Mouse (Mus musculus): ENCODE data around the gene Gm10778. TPM values are rescaled to one million over a fixed set of nuclear protein-coding genes. Genes with fewer than 3 reads are reported as not detected.
"Not testable (repeated sequence)": the region's sequence is repeated elsewhere in the genome, so short reads cannot be mapped to it uniquely, and the experiment has no call there.

The Gm10778 gene
- polyA plus RNA-seq, 1 experiment from 2014 or later = 6.6 TPM

- no peak overlapping the region for H3K27ac ChIP-seq (replicated peaks)
- ATAC-seq (ENCODE audit: low read depth) = no peak
- peaks cover 19% of the 10 kb centered on the region for H3K4me1 ChIP-seq (replicated peaks)
- no peaks in the 10 kb centered on the region for H3K9me3 ChIP-seq
- peaks cover 9% of the 10 kb centered on the region; the same call in 1 of the 2 replicates for H3K27me3 ChIP-seq
- no peak overlapping the region for H3K4me3 ChIP-seq
- WGBS = 16% methylated on average over 8 of the region's 8 CpGs
- no peaks in the 10 kb centered on the region for H3K36me3 ChIP-seq
- no peak overlapping the region for H3K4me2 ChIP-seq
- H3K9ac ChIP-seq = no peak overlapping the region
Observed at GRCm38 (mm10) chr10:81636338-81636737, 12.5 kb upstream of the Gm10778 start.

GRCm38 (mm10) chr10:81638101-81638500 is 10.8 kb upstream of the Gm10778 start:
- Histone ChIP-seq H3K9ac (0 out of 2 replicates have a peak overlapping the region, but pooled peaks have one; percentile 12), H3K4me3 (no peak overlapping the region), H3K36me3 (no peaks in the 10 kb centered on the region), H3K9me3 (no peaks in the 10 kb centered on the region), H3K27me3 (no peaks in the 10 kb centered on the region; the same call in 1 of the 2 replicates), H3K4me1 (replicated peaks) (peaks cover 34% of the 10 kb centered on the region), H3K4me2 (no peak overlapping the region), H3K27ac (replicated peaks) (no peak overlapping the region)
- WGBS = 71% methylated on average over 6 of the region's 6 CpGs
- no peak for ATAC-seq (ENCODE audit: low read depth)

GRCm38 (mm10) chr10:81640825-81641224 is 8.0 kb upstream of the Gm10778 start:
- H3K9ac ChIP-seq; ATAC-seq (ENCODE audit: low read depth): not testable (repeated sequence)
- 41% methylated on average over 4 of the region's 4 CpGs for WGBS

DNA sequence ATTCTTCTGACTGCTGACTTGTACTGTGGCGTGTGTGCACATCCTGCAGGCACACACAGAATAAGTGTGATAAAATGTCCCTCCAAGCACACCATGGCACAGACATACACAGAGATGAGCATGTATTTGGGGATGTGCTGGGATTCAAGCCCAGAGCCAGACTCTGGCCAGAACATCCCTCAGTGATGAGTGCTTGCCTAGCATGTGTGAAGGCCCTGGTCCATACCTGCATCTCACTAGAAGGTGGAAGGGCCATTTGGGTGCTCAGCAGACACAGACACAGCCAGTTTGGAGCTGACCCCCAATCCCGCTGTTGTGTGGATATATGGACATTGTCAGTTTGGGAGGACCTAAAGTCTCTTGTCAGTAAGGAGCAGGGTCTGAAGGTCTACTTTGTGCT is 7.3 kb upstream of the Gm10778 start:
- H3K4me3 ChIP-seq = no peak overlapping the region
- no peak overlapping the region for H3K27ac ChIP-seq (replicated peaks)
- peak overlapping the region; percentile 92 for H3K4me2 ChIP-seq
- H3K4me1 ChIP-seq (replicated peaks) = peaks cover 33% of the 10 kb centered on the region
- WGBS = 87% methylated on average over 2 of the region's 2 CpGs
- no peaks in the 10 kb centered on the region for H3K36me3 ChIP-seq
- no peaks in the 10 kb centered on the region for H3K9me3 ChIP-seq
- H3K27me3 ChIP-seq = no peaks in the 10 kb centered on the region; the same call in 1 of the 2 replicates
- H3K9ac ChIP-seq = peak overlapping the region; percentile 96
- ATAC-seq (ENCODE audit: low read depth) = no peak

More at GRCm38 (mm10) chr10:81640825-81641224, 8.0 kb upstream of the Gm10778 start:
- H3K27me3 ChIP-seq; H3K36me3 ChIP-seq; H3K4me2 ChIP-seq; H3K9me3 ChIP-seq; H3K4me3 ChIP-seq; H3K27ac ChIP-seq (replicated peaks): not testable (repeated sequence)
- H3K4me1 ChIP-seq (replicated peaks) = peaks cover 33% of the 10 kb centered on the region

- no peak for ATAC-seq (ENCODE audit: low read depth)
- H3K36me3 ChIP-seq = 0 out of 2 replicates have a peak, but pooled peaks cover 4% of the 10 kb centered on the region
- H3K4me3 ChIP-seq = peak overlapping the region; percentile 68
- H3K27ac ChIP-seq (replicated peaks) = peak overlapping the region; percentile 95
- no peaks in the 10 kb centered on the region for H3K9me3 ChIP-seq
- 82% methylated on average over 8 of the region's 8 CpGs for WGBS
- no peaks in the 10 kb centered on the region; the same call in 1 of the 2 replicates for H3K27me3 ChIP-seq
- H3K9ac ChIP-seq = peak overlapping the region; percentile 96
- H3K4me1 ChIP-seq (replicated peaks) = peaks cover 33% of the 10 kb centered on the region
- H3K4me2 ChIP-seq = peak overlapping the region; percentile 92
Observed at GRCm38 (mm10) chr10:81641978-81642647, 6.7 kb upstream of the Gm10778 start.

DNA sequence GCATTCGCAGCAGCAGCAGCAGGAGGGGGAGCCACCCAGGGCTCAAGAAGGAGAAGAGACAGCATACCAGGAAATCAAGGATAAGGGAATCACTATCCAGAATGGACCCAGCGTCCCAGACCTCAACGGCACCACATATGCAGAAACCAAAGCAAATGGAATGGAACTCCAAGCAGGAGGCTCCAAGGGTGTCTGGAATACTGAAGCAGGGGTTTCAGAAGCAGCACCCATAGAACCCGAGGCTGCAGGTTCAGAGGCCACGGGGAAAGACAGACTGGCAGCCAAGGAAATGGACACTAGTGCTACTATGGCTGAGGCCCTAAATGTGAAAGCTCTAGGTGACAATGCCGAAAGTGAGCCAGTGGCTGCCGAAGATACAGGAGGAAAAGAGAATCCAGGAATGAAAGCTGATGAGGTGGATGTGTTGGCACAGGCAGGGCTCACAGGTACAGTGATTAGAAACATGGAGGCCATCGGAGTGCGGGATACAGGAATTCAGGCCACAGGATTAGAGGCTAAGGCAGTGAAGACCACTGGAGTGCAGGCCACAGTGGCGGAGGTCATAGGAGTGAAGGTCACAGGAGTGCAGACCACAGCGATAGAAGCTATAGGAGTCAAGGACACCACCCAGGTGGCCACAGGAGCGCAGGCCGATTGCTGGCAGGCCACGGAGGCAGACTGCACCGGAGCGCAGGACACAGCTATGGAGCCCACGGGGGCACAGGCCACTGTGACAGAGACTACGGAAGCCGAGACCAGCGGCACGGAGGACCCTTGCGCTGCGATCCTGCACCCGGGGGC is 6.0 kb upstream of the Gm10778 start:
- Histone ChIP-seq H3K9ac (peak overlapping the region; percentile 96), H3K4me2 (peak overlapping the region; percentile 92), H3K27me3 (no peaks in the 10 kb centered on the region; the same call in 1 of the 2 replicates), H3K9me3 (no peaks in the 10 kb centered on the region), H3K4me3 (peak overlapping the region; percentile 68), H3K36me3 (0 out of 2 replicates have a peak, but pooled peaks cover 7% of the 10 kb centered on the region), H3K4me1 (replicated peaks) (peaks cover 33% of the 10 kb centered on the region), H3K27ac (replicated peaks) (peak overlapping the region; percentile 95)
- WGBS = 23% methylated on average over 24 of the region's 24 CpGs
- peak; percentile 70 for ATAC-seq (ENCODE audit: low read depth)

- H3K4me3 ChIP-seq = peak overlapping the region; percentile 68
- peak; percentile 88 for ATAC-seq (ENCODE audit: low read depth)
- WGBS = under 1% methylated on average over 54 of the region's 75 CpGs
- peak overlapping the region; percentile 92 for H3K4me2 ChIP-seq
- H3K4me1 ChIP-seq (replicated peaks) = peaks cover 33% of the 10 kb centered on the region
- peak overlapping the region; percentile 95 for H3K27ac ChIP-seq (replicated peaks)
- 0 out of 2 replicates have a peak, but pooled peaks cover 7% of the 10 kb centered on the region for H3K36me3 ChIP-seq
- no peaks in the 10 kb centered on the region for H3K27me3 ChIP-seq
- peak overlapping the region; percentile 96 for H3K9ac ChIP-seq
- no peaks in the 10 kb centered on the region for H3K9me3 ChIP-seq
Observed at GRCm38 (mm10) chr10:81643449-81644055, 5.3 kb upstream of the Gm10778 start.

- ATAC-seq (ENCODE audit: low read depth) = peak; percentile 11
- Histone ChIP-seq H3K36me3 (0 out of 2 replicates have a peak, but pooled peaks cover 7% of the 10 kb centered on the region), H3K27me3 (no peaks in the 10 kb centered on the region), H3K9ac (peak overlapping the region; percentile 96), H3K9me3 (no peaks in the 10 kb centered on the region), H3K4me1 (replicated peaks) (peaks cover 33% of the 10 kb centered on the region), H3K4me2 (peak overlapping the region; percentile 92), H3K27ac (replicated peaks) (peak overlapping the region; percentile 95), H3K4me3 (peak overlapping the region; percentile 68)
- WGBS = 44% methylated on average over 2 of the region's 2 CpGs
Observed at GRCm38 (mm10) chr10:81644162-81644561, 4.7 kb upstream of the Gm10778 start.

DNA sequence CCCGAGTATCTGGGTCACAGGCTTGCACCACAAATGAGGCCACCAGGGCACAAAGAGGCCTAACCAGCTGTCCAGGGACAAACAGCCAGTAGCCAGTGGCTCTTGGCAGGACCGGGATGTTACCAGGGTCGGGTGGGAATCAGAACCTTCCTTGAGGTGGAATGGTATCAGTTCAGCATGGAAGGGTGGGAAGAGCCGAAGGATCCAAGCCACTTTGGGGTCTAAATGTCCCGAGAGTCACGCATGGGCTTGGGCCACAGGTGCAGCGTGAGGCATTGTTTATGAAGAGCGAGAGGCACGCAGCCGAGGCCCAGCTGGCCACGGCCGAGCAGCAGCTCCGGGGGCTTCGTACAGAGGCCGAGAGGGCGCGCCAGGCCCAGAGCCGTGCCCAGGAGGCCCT is 4.1 kb upstream of the Gm10778 start:
- Histone ChIP-seq H3K4me3 (peak overlapping the region; percentile 68; the same call in 1 of the 2 replicates), H3K9me3 (no peaks in the 10 kb centered on the region), H3K27me3 (no peaks in the 10 kb centered on the region), H3K27ac (replicated peaks) (no peak overlapping the region), H3K9ac (peak overlapping the region; percentile 96; the same call in 1 of the 2 replicates), H3K4me1 (replicated peaks) (peaks cover 33% of the 10 kb centered on the region), H3K4me2 (no peak overlapping the region), H3K36me3 (0 out of 2 replicates have a peak, but pooled peaks cover 7% of the 10 kb centered on the region)
- ATAC-seq (ENCODE audit: low read depth) = no peak
- WGBS = 86% methylated on average over 18 of the region's 18 CpGs

GRCm38 (mm10) chr10:81645391-81645790 is 3.5 kb upstream of the Gm10778 start:
- WGBS = 90% methylated on average over 4 of the region's 4 CpGs
- Histone ChIP-seq H3K9me3 (no peaks in the 10 kb centered on the region), H3K9ac (no peak overlapping the region), H3K4me1 (replicated peaks) (peaks cover 39% of the 10 kb centered on the region), H3K27me3 (no peaks in the 10 kb centered on the region), H3K27ac (replicated peaks) (no peak overlapping the region), H3K36me3 (peaks cover 9% of the 10 kb centered on the region; the same call in 1 of the 2 replicates), H3K4me2 (no peak overlapping the region), H3K4me3 (no peak overlapping the region)
- no peak for ATAC-seq (ENCODE audit: low read depth)

DNA sequence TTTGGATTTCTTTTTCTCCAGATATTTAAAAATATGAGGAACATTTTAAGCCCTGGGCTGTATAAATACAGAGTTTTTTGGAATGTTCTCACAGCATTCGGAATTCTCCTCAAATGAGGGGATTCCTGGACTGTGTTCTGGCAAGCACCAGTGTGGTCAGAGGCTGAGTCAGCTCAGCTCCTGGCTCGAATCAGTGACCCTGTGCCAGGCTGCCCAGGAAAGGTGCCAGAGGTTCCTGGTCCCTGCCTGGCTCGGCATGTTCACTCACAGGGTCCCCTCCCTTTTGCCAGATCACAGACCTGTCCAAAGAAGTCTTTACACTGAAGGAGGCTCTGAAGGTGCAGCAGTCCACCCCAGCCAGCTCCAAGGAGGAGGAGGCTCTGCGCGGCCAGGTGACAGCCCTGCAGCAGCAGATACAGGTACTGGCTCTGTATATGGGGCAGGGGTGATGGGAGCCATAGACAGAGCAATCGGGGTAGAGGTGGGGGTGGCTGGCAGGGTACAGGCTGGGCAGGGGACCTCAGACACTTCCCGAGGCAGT is 2.8 kb upstream of the Gm10778 start:
- H3K36me3 ChIP-seq = peaks cover 16% of the 10 kb centered on the region; the same call in 1 of the 2 replicates
- H3K27ac ChIP-seq (replicated peaks) = no peak overlapping the region
- peaks cover 4% of the 10 kb centered on the region; the same call in 1 of the 2 replicates for H3K9me3 ChIP-seq
- H3K27me3 ChIP-seq = no peaks in the 10 kb centered on the region
- no peak overlapping the region for H3K9ac ChIP-seq
- H3K4me3 ChIP-seq = no peak overlapping the region
- WGBS = 80% methylated on average over 7 of the region's 7 CpGs
- no peak for ATAC-seq (ENCODE audit: low read depth)
- H3K4me1 ChIP-seq (replicated peaks) = peaks cover 36% of the 10 kb centered on the region
- H3K4me2 ChIP-seq = no peak overlapping the region

Measured in neural tube, embryonic 13.5 days (tissue).